Mouse (Mus musculus) ES-E14 (cell line): ENCODE data around the gene Fam135a. TPM values are rescaled to one million over a fixed set of nuclear protein-coding genes. Genes with fewer than 3 reads are reported as not detected.

Experiments
- DNase-seq: peaks from one replicate; pipeline ENCODE4 v3.0.0-alpha.2; 2013; ENCODE audit warnings: low read depth, low spot score
- H3K27ac ChIP-seq: 2 replicates; pipeline ENCODE4 v1.5.1; 2012; ENCODE audit warnings: low read depth, mild to moderate bottlenecking, low read length, moderate library complexity, mixed read lengths; ENCODE audit not compliant: poor library complexity, insufficient read depth, severe bottlenecking
- H3K36me3 ChIP-seq: 2 replicates; pipeline ENCODE4 v1.6.1; 2012; ENCODE audit warnings: mild to moderate bottlenecking, low read length, moderate library complexity, mixed read lengths; ENCODE audit not compliant: control insufficient read depth, poor library complexity, insufficient read depth, severe bottlenecking
- H3K4me1 ChIP-seq, 2 experiments: fragments of 150-350 bp in 1 of 2; sonication (generic) in 1 of 2; 2 replicates each; pipeline ENCODE4 v1.6.1; 2012; ENCODE audit warnings: low read length in 2 of 2, mild to moderate bottlenecking in 1 of 2, mixed read lengths in 1 of 2; ENCODE audit not compliant: control insufficient read depth in 2 of 2, insufficient read depth in 2 of 2, poor library complexity in 1 of 2
- H3K4me3 ChIP-seq, 2 experiments: fragments of 150-350 bp in 1 of 2; sonication (generic) in 1 of 2; 2 replicates each; pipeline ENCODE4 v1.5.1; 2012; ENCODE audit warnings: low read length in 2 of 2, low read depth in 1 of 2, mild to moderate bottlenecking in 1 of 2, mixed read lengths in 1 of 2; ENCODE audit not compliant: insufficient read depth in 1 of 2, poor library complexity in 1 of 2, severe bottlenecking in 1 of 2
- H3K9ac ChIP-seq: 2 replicates; pipeline ENCODE4 v1.6.1; 2012; ENCODE audit warnings: low read depth, mild to moderate bottlenecking, low read length, mixed read lengths; ENCODE audit not compliant: poor library complexity, insufficient read depth, severe bottlenecking
- H3K9me3 ChIP-seq: fragments of 150-350 bp; sonication (generic); 2 replicates; pipeline ENCODE4 v1.6.1; 2012; ENCODE audit warnings: low read depth, mild to moderate bottlenecking, low read length; ENCODE audit not compliant: control insufficient read depth, insufficient read depth
- CHD2 ChIP-seq: IDR thresholded peaks from 2 replicates; pipeline ENCODE4 v1.6.1; 2014; ENCODE audit warnings: mild to moderate bottlenecking, low read depth, low read length, inconsistent platforms
- HCFC1 ChIP-seq: IDR thresholded peaks from 2 replicates; pipeline ENCODE4 v1.6.1; 2012; ENCODE audit warnings: low read length, inconsistent platforms, borderline replicate concordance; ENCODE audit not compliant: insufficient read depth
- MAFK ChIP-seq: IDR thresholded peaks from 2 replicates; pipeline ENCODE4 v1.6.1; 2014; ENCODE audit warnings: mild to moderate bottlenecking, low read depth, low read length, inconsistent platforms; ENCODE audit not compliant: insufficient read depth
- ZC3H11A ChIP-seq: IDR thresholded peaks from 2 replicates; pipeline ENCODE4 v1.6.1; 2012; ENCODE audit warnings: low read depth, mild to moderate bottlenecking, inconsistent platforms, low read length, borderline replicate concordance
- ZNF384 ChIP-seq: IDR thresholded peaks from 2 replicates; pipeline ENCODE4 v1.6.1; 2012; ENCODE audit warnings: low read depth, low read length, inconsistent platforms
- in situ Hi-C, 2 experiments: fragments of 600-800 bp; cut with MboI; formaldehyde crosslinking; loops; one replicate each; pipeline ENCODE4 v1.15.1; 2025; ENCODE audit warnings: low sequenced_read_pairs in 2 of 2, inconsistent platforms in 1 of 2; ENCODE audit not compliant: unreplicated experiment in 2 of 2
- total RNA-seq: library from RNA; depleted of rRNA; stranded (reverse); fragments of 300-350 nt; gene quantifications from 2 replicates; pipeline ENCODE4 v1.2.3, GENCODE M21; 2012

Gene Fam135a
- total RNA-seq, 1 experiment = 13.7 TPM

- Histone ChIP-seq H3K27ac (no peak overlapping the region), H3K9me3 (no peaks in the 10 kb centered on the region), H3K9ac (no peak overlapping the region), H3K4me1 (no peaks in the 10 kb centered on the region), H3K36me3 (no peaks in the 10 kb centered on the region), H3K4me3 (no peak overlapping the region)
- in situ Hi-C loops = no loop called here
- no peak for DNase-seq
- no peak for TF ChIP-seq ZNF384
- TF ChIP-seq MAFK = no peak
- no peak for TF ChIP-seq ZC3H11A
- no peak for TF ChIP-seq HCFC1
Observed at GRCm38 (mm10) chr1:24107971-24108773, 8.0 kb upstream of the Fam135a start.

DNA sequence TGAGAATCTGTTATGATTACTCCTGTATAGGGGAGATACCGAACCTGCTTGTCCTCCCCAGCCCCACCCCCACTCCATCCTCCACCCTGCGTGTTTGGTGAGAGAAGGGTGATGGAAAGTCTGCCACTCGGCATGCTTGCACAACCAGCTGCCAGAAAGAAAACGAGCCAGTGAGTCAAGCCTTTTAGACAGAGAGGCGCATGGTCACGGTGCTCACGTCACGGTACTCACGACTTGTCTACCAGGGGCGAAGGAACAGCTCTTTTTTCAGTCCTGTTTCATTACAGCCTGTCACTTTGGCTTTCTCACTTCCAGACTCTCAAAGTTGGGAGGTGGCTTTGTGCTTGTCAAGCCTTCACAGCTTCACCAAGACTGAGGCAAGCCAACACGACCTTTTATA lies 7.2 kb upstream of the Fam135a start:
- Histone ChIP-seq H3K4me1 (no peaks in the 10 kb centered on the region), H3K36me3 (no peaks in the 10 kb centered on the region), H3K4me3 (no peak overlapping the region), H3K9ac (no peak overlapping the region), H3K27ac (no peak overlapping the region), H3K9me3 (no peaks in the 10 kb centered on the region)
- no peak for TF ChIP-seq ZNF384
- DNase-seq = no peak
- in situ Hi-C loops = no loop called here

GRCm38 (mm10) chr1:24102579-24103149 lies 2.5 kb upstream of the Fam135a start:
- no peak overlapping the region for H3K4me3 ChIP-seq
- TF ChIP-seq HCFC1 (no peak), ZNF384 (no peak), MAFK (no peak), CHD2 (no peak), ZC3H11A (no peak)
- H3K27ac ChIP-seq = no peak overlapping the region
- H3K9ac ChIP-seq = no peak overlapping the region
- no peaks in the 10 kb centered on the region for H3K36me3 ChIP-seq
- no peak for DNase-seq
- no peaks in the 10 kb centered on the region for H3K9me3 ChIP-seq
- in situ Hi-C loops = no loop called here
- H3K4me1 ChIP-seq = peaks cover 0 to 2% of the 10 kb centered on the region in 2 experiments; a peak in 3 of 4 replicates

- H3K27ac ChIP-seq = no peak overlapping the region
- peaks cover 0 to 2% of the 10 kb centered on the region in 2 experiments; a peak in 3 of 4 replicates for H3K4me1 ChIP-seq
- H3K9me3 ChIP-seq = no peaks in the 10 kb centered on the region
- H3K4me3 ChIP-seq = peak overlapping the region; percentile 73 to 86
- no peak for DNase-seq
- no peaks in the 10 kb centered on the region for H3K36me3 ChIP-seq
- in situ Hi-C loops = no loop called here
- TF ChIP-seq ZC3H11A = no peak
- no peak for TF ChIP-seq MAFK
- no peak for TF ChIP-seq HCFC1
- no peak for TF ChIP-seq ZNF384
- no peak for TF ChIP-seq CHD2
- no peak overlapping the region; the same call in 1 of the 2 replicates for H3K9ac ChIP-seq
Observed at GRCm38 (mm10) chr1:24100870-24101358, 773 bp upstream of the Fam135a start.
